Mouse (Mus musculus): Measurements from ENCODE around the gene Calml4. TPM values are rescaled to one million over a fixed set of nuclear protein-coding genes. Genes with fewer than 3 reads are reported as not detected.

Gene Calml4
- polyA plus RNA-seq, 1 experiment from 2014 or later: 9.7 TPM

DNA sequence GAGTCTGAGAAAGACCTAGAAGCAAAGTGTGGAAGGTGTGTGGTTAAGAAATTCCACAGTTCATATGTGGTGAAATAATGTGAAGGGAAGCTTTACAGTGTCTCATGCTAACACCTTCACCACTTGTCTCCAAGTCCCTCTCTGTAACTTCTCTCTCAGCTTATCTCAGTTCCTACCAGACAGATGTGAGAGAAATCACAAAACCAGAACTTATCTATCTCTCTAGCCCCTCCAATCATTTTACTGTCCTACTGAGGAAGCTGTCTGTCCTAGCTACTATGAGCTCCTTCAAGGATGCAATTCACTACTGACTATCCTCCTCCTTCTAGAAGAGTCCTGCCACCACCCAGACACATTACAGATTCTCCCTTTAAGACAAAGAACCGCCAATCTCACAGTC lies 59.2 kb downstream of the Calml4 start:
- H3K4me2 ChIP-seq (ENCODE audit: low read depth, low read length): no peak overlapping the region
- H3K36me3 ChIP-seq (ENCODE audit: control insufficient read depth, insufficient read depth, low read length): peaks cover 28% of the 10 kb centered on the region
- WGBS: 97% methylated on average over 1 of the region's 1 CpGs

DNA sequence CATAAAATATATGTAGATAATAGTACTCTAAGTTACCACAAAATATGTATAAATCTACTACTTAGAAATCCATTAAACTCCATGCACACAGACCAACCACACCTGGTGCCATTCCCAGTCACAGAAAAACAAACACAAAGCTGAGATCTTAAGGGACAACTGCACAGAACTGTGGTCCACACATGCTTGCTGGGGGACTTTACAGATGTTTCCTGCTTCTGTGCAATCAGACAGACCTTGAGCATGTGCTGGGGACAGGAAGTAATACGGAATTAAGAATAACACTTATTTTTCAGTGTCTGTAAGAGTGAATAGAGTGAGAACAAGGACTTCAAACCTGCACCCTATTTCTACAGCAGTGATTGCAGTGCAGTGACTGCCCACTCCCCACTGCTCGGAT lies 63.0 kb downstream of the Calml4 start:
- WGBS: 54% methylated on average over 2 of the region's 2 CpGs
- Histone ChIP-seq H3K9me3 (ENCODE audit: control insufficient read depth, low read length) (peaks cover 4% of the 10 kb centered on the region), H3K27me3 (ENCODE audit: control insufficient read depth, insufficient read depth, low read depth, low read length) (no peaks in the 10 kb centered on the region), H3K36me3 (ENCODE audit: control insufficient read depth, insufficient read depth, low read length) (peaks cover 21% of the 10 kb centered on the region), H3K4me2 (ENCODE audit: low read depth, low read length) (no peak overlapping the region), H3K4me3 (ENCODE audit: low read length) (no peak overlapping the region), H3K9ac (ENCODE audit: low read length) (no peak overlapping the region), H3K4me1 (replicated peaks; ENCODE audit: control insufficient read depth, insufficient read depth, low read length) (0 out of 2 replicates have a peak, but pooled peaks cover 2% of the 10 kb centered on the region), H3K27ac (ENCODE audit: low read length) (no peak overlapping the region)
- no peak for ATAC-seq (ENCODE audit: low read depth)

More for the DNA sequence above, 59.2 kb downstream of the Calml4 start:
- Histone ChIP-seq H3K9me3 (ENCODE audit: control insufficient read depth, low read length) (peaks cover 9% of the 10 kb centered on the region), H3K27me3 (ENCODE audit: control insufficient read depth, insufficient read depth, low read depth, low read length) (no peaks in the 10 kb centered on the region), H3K9ac (ENCODE audit: low read length) (no peak overlapping the region), H3K4me1 (replicated peaks; ENCODE audit: control insufficient read depth, insufficient read depth, low read length) (no peaks in the 10 kb centered on the region), H3K4me3 (ENCODE audit: low read length) (no peak overlapping the region), H3K27ac (ENCODE audit: low read length) (no peak overlapping the region)
- ATAC-seq (ENCODE audit: low read depth): no peak

DNA sequence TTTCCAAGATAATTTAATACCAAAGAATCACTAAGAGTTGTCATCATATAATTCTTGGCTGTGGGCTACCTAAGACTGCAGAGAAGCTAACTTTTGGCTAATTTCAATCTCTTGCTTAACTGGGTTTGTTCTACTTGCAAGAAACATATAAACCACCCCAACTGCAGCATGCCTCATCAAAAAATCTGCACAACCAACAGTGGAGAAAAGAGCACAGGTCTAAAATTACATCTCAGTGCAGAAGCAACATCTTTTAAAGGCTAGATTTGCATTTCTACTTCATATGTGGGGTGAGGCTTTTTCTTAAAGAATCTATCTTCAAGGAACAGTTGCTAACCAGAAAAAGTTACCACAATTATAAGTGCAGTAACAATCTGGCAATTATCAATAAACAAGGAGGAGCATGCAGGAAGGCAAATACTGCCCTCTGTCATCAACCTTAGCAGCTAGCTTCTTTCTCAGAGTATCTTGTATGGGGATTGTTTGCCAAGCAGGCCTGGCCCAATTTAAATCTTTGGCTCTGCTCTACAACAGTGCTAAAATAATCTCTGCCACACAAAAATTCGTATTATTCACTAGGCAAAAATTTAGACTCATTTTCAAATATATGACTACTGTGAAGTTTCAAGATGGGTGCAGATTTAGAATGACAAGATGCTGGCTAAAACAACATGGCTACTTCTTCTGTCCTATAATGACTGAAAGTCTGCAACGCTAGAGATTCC lies 67.2 kb downstream of the Calml4 start:
- H3K4me2 ChIP-seq (ENCODE audit: low read depth, low read length): no peak overlapping the region
- no peak for ATAC-seq (ENCODE audit: low read depth)
- no peak overlapping the region for H3K27ac ChIP-seq (ENCODE audit: low read length)
- no peak overlapping the region for H3K4me3 ChIP-seq (ENCODE audit: low read length)
- H3K27me3 ChIP-seq (ENCODE audit: control insufficient read depth, insufficient read depth, low read depth, low read length): no peaks in the 10 kb centered on the region
- H3K4me1 ChIP-seq (replicated peaks; ENCODE audit: control insufficient read depth, insufficient read depth, low read length): 0 out of 2 replicates have a peak, but pooled peaks cover 5% of the 10 kb centered on the region
- no peak overlapping the region for H3K9ac ChIP-seq (ENCODE audit: low read length)
- 81% methylated on average over 2 of the region's 2 CpGs for WGBS
- no peaks in the 10 kb centered on the region for H3K9me3 ChIP-seq (ENCODE audit: control insufficient read depth, low read length)
- peaks cover 2% of the 10 kb centered on the region for H3K36me3 ChIP-seq (ENCODE audit: control insufficient read depth, insufficient read depth, low read length)

Other genes starting within 250 kb of the Calml4 start
- 0.53 and 0.73 TPM in 2 replicates for gene Itga11, start 180.3 kb upstream of the Calml4 start, polyA plus RNA-seq (2015; fragmentation: Nextera tagmentation; extraction: Ambion mirVana)
- 18.7 and 19.8 TPM in 2 replicates for gene Fem1b, start 46.1 kb upstream of the Calml4 start, polyA plus RNA-seq (2015; fragmentation: Nextera tagmentation; extraction: Ambion mirVana)
- gene Cln6, start 19.3 kb upstream of the Calml4 start, polyA plus RNA-seq (2015; fragmentation: Nextera tagmentation; extraction: Ambion mirVana): 23.3 and 24.1 TPM in 2 replicates
- 88.7 and 91.8 TPM in 2 replicates for gene Pias1, start 129.8 kb downstream of the Calml4 start, polyA plus RNA-seq (2015; fragmentation: Nextera tagmentation; extraction: Ambion mirVana)

Data from lung, embryonic 16.5 days (tissue).